Mouse (Mus musculus): Measurements from ENCODE around the gene Magi2. TPM values are rescaled to one million over a fixed set of nuclear protein-coding genes. Genes with fewer than 3 reads are reported as not detected.

Magi2 gene
- polyA plus RNA-seq, 1 experiment from 2014 or later = 22.7 TPM

DNA sequence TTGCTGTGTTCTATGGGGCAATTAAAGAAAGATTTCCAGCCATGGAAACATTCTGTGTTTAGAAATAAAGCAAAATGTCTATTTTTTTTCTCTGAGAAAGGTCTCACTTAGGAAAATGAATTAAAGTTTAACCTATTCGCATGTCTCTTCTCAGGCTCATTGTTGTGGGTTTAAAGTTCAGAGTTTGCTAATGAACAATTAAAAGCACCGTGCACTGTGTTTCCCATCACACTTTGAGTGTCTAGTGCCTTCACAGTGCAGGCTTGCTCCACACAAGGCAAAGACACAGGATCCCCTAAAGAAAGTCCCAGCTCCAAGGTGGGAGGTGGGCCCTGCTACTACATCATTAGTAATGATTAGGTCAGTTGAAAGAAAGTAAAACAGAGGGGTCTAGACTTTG, 602.5 kb downstream of the Magi2 start:
- no peaks in the 10 kb centered on the region for H3K36me3 ChIP-seq (ENCODE audit: control insufficient read depth, insufficient read depth, low read length)
- no peak overlapping the region for H3K9ac ChIP-seq (ENCODE audit: low read depth, low read length)
- WGBS = 76% methylated on average over 2 of the region's 2 CpGs
- no peaks in the 10 kb centered on the region for H3K4me1 ChIP-seq (ENCODE audit: control insufficient read depth, insufficient read depth, low read depth, low read length)
- H3K27ac ChIP-seq (ENCODE audit: low read depth, low read length) = no peak overlapping the region
- no peak for ATAC-seq
- no peak overlapping the region for H3K4me3 ChIP-seq (ENCODE audit: low read length)
- no peaks in the 10 kb centered on the region for H3K9me3 ChIP-seq (ENCODE audit: control insufficient read depth, low read length)
- no peaks in the 10 kb centered on the region for H3K27me3 ChIP-seq (replicated peaks; ENCODE audit: control insufficient read depth, insufficient read depth, low read length)
- H3K4me2 ChIP-seq (ENCODE audit: low read length) = no peak overlapping the region

DNA sequence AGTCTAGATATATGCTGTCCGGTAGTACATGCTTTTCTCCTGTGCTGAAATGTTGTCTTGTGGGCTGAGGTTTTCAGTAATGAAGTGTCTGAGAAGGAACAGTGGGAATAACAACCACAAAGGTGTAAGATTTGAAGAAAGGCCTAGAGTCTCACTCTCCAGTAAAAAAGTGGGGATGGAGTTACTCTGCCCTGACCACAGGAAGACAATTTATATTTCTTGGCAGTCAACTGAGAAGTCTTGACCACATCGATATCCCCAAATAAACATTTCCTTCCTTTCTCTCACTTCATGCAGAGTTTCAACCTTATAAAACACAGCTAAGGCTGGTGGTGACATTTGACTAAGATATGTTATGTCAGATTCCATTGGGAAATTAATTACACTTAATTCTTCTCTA, 636.0 kb downstream of the Magi2 start:
- H3K9me3 ChIP-seq (ENCODE audit: control insufficient read depth, low read length) = no peaks in the 10 kb centered on the region
- no peaks in the 10 kb centered on the region for H3K4me1 ChIP-seq (ENCODE audit: control insufficient read depth, insufficient read depth, low read depth, low read length)

DNA sequence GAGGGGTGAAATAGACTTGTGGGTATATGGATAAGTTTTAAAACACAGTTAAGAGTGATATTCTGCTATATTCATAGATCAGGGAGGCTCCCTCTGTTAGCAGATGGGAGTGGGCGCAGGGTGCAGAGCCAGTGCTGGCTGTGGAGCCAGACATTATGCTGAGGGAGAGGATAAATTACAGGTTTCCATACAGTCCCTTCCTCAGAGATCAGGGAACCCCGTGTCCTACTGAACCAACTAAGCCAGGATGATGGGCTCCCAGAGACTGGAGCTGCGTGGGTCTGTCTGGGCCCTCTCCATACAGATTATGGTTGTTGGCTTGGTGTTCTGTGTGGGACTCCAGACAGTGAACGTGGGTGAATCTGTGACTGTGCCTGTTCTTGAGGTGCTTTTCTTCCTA, 643.6 kb downstream of the Magi2 start:
- no peak overlapping the region for H3K27ac ChIP-seq (ENCODE audit: low read depth, low read length)
- no peak overlapping the region for H3K4me3 ChIP-seq (ENCODE audit: low read length)
- H3K9ac ChIP-seq (ENCODE audit: low read depth, low read length) = no peak overlapping the region
- H3K36me3 ChIP-seq (ENCODE audit: control insufficient read depth, insufficient read depth, low read length) = no peaks in the 10 kb centered on the region
- H3K27me3 ChIP-seq (replicated peaks; ENCODE audit: control insufficient read depth, insufficient read depth, low read length) = no peaks in the 10 kb centered on the region
- H3K4me2 ChIP-seq (ENCODE audit: low read length) = no peak overlapping the region
- no peaks in the 10 kb centered on the region for H3K4me1 ChIP-seq (ENCODE audit: control insufficient read depth, insufficient read depth, low read depth, low read length)
- no peaks in the 10 kb centered on the region for H3K9me3 ChIP-seq (ENCODE audit: control insufficient read depth, low read length)
- no peak for ATAC-seq
- WGBS = 89% methylated on average over 4 of the region's 4 CpGs

More for the DNA sequence above, 636.0 kb downstream of the Magi2 start:
- WGBS = 84% methylated on average over 2 of the region's 2 CpGs
- H3K4me3 ChIP-seq (ENCODE audit: low read length) = no peak overlapping the region
- no peaks in the 10 kb centered on the region for H3K27me3 ChIP-seq (replicated peaks; ENCODE audit: control insufficient read depth, insufficient read depth, low read length)
- H3K4me2 ChIP-seq (ENCODE audit: low read length) = no peak overlapping the region
- H3K36me3 ChIP-seq (ENCODE audit: control insufficient read depth, insufficient read depth, low read length) = no peaks in the 10 kb centered on the region
- H3K9ac ChIP-seq (ENCODE audit: low read depth, low read length) = no peak overlapping the region
- no peak for ATAC-seq
- H3K27ac ChIP-seq (ENCODE audit: low read depth, low read length) = no peak overlapping the region

DNA sequence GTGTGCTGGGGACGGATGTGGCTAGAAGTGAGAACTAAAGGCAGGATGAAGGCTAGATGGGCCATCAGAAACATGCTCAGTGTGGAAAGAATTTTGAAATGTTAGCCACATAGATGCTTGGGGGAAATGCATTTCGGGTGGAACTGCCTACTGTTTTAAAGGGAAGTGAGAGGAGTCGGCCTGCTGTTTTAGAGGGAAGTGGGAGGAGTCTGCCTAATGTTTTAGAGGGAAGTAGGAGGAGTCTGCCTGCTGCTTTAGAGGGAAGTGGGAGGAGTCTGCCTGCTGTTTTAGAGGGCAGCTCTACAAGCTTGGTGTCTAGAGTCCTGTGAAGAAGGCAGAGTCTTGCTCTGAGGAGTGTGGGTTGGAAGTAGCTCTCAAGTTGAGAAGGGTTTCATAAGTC, 664.9 kb downstream of the Magi2 start:
- Histone ChIP-seq H3K9me3 (ENCODE audit: control insufficient read depth, low read length) (no peaks in the 10 kb centered on the region), H3K27me3 (replicated peaks; ENCODE audit: control insufficient read depth, insufficient read depth, low read length) (no peaks in the 10 kb centered on the region), H3K36me3 (ENCODE audit: control insufficient read depth, insufficient read depth, low read length) (no peaks in the 10 kb centered on the region), H3K27ac (ENCODE audit: low read depth, low read length) (no peak overlapping the region), H3K4me2 (ENCODE audit: low read length) (no peak overlapping the region), H3K4me1 (ENCODE audit: control insufficient read depth, insufficient read depth, low read depth, low read length) (no peaks in the 10 kb centered on the region), H3K9ac (ENCODE audit: low read depth, low read length) (no peak overlapping the region), H3K4me3 (ENCODE audit: low read length) (no peak overlapping the region)
- no peak for ATAC-seq
- 86% methylated on average over 3 of the region's 3 CpGs for WGBS

DNA sequence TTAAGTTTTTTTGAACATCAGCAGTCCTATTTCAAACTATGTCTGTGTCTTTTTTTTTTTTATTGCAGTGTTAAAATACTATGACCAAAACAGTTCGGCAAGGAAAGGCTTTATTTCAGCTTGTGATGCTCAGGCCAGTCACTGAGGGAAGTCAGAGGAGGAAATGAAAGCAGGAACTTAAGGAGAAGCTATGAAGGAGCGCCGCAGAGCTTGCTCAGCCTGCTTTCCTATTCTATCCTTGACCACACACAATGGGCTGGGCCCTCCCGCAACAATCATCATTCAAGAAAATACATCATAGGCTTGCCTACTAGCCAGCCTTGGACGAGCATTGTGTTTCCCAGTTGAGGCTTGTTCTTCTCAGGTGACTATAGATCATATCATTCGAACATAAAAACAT, 669.1 kb downstream of the Magi2 start:
- Histone ChIP-seq H3K4me3 (ENCODE audit: low read length) (no peak overlapping the region), H3K4me2 (ENCODE audit: low read length) (no peak overlapping the region), H3K9ac (ENCODE audit: low read depth, low read length) (no peak overlapping the region), H3K36me3 (ENCODE audit: control insufficient read depth, insufficient read depth, low read length) (no peaks in the 10 kb centered on the region), H3K27me3 (replicated peaks; ENCODE audit: control insufficient read depth, insufficient read depth, low read length) (no peaks in the 10 kb centered on the region), H3K9me3 (ENCODE audit: control insufficient read depth, low read length) (no peaks in the 10 kb centered on the region), H3K27ac (ENCODE audit: low read depth, low read length) (no peak overlapping the region), H3K4me1 (ENCODE audit: control insufficient read depth, insufficient read depth, low read depth, low read length) (no peaks in the 10 kb centered on the region)
- 86% methylated on average over 6 of the region's 6 CpGs for WGBS
- no peak for ATAC-seq

DNA sequence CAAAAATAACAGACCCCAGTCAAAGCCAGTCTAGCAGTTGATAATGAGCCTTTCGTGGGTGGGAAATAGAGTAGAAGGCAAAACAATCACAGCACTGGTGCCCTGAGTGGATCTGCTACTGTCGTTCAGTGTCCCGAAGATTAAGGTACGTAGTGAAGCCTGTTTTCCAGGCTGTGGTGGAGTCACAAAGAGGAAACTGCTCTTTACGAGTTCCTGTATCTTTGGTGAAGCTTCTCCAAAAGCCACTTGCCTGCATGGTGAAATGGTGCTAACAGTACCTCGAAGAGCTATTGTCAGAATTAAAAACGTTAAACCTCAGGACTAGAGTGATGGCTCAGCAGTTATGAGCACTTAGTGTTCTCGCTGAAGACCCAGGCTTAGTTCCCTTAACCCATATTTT, 674.8 kb downstream of the Magi2 start:
- WGBS = 81% methylated on average over 8 of the region's 8 CpGs
- Histone ChIP-seq H3K36me3 (ENCODE audit: control insufficient read depth, insufficient read depth, low read length) (no peaks in the 10 kb centered on the region), H3K4me3 (ENCODE audit: low read length) (no peak overlapping the region), H3K27me3 (replicated peaks; ENCODE audit: control insufficient read depth, insufficient read depth, low read length) (no peaks in the 10 kb centered on the region), H3K9me3 (ENCODE audit: control insufficient read depth, low read length) (no peaks in the 10 kb centered on the region), H3K4me1 (ENCODE audit: control insufficient read depth, insufficient read depth, low read depth, low read length) (no peaks in the 10 kb centered on the region), H3K27ac (ENCODE audit: low read depth, low read length) (no peak overlapping the region), H3K9ac (ENCODE audit: low read depth, low read length) (no peak overlapping the region), H3K4me2 (ENCODE audit: low read length) (no peak overlapping the region)
- no peak for ATAC-seq

DNA sequence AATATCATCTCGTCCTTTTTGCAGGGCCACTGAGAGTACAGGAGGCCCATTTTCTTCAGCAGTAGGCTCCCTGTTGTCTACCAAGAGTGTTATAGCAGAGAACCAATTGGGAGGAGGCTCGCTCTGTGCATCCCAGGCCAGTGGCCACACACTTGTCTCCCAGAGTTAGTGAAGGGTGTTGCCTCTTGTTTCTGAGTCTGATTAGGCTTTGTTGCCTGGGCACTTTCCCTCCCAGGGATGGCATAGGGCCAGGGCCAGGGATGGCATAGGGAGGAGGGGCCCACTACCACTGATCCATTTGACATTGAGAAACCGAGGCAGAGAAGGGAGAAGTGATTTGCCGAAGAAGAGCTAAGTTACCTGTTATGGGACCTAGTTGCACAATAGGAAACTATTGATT, 679.8 kb downstream of the Magi2 start:
- WGBS = 69% methylated on average over 4 of the region's 4 CpGs
- ATAC-seq = no peak
- no peak overlapping the region for H3K4me2 ChIP-seq (ENCODE audit: low read length)
- no peaks in the 10 kb centered on the region; the same call in 1 of the 2 replicates for H3K4me1 ChIP-seq (ENCODE audit: control insufficient read depth, insufficient read depth, low read depth, low read length)
- no peak overlapping the region for H3K27ac ChIP-seq (ENCODE audit: low read depth, low read length)
- no peaks in the 10 kb centered on the region for H3K9me3 ChIP-seq (ENCODE audit: control insufficient read depth, low read length)
- no peak overlapping the region for H3K4me3 ChIP-seq (ENCODE audit: low read length)
- H3K36me3 ChIP-seq (ENCODE audit: control insufficient read depth, insufficient read depth, low read length) = no peaks in the 10 kb centered on the region
- H3K27me3 ChIP-seq (replicated peaks; ENCODE audit: control insufficient read depth, insufficient read depth, low read length) = no peaks in the 10 kb centered on the region
- H3K9ac ChIP-seq (ENCODE audit: low read depth, low read length) = no peak overlapping the region

DNA sequence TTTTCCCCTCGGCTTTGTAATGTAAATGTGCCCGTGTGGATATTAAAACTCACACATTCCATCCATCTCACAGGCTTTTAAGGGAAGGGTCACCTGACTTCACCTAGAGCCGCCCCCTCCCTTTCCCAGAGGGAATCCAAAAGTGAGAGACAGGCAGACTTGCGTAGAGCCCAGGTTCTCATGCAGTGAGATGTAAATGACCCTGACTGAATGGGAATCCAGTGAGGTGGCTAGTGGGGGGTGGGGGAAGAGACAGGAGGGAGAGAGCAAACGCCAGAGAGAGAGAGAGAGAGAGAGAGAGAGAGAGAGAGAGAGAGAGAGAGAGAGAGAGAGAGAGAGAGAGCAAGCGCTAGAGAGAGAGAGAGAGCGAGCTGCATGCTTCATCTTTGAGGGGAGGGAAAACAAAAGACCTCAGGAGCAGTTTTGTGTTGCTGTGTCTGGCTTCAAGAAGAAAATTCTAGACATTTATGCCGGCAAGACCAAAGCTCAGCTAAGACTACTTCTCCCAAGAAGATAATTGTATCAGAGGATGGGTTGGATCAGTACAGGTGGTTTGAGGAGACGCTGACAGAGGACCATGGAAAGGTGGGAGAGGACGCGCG, 680.6 kb downstream of the Magi2 start:
- peak; percentile 79 for ATAC-seq
- WGBS = under 1% methylated on average over 12 of the region's 12 CpGs
- no peaks in the 10 kb centered on the region for H3K36me3 ChIP-seq (ENCODE audit: control insufficient read depth, insufficient read depth, low read length)
- no peaks in the 10 kb centered on the region for H3K9me3 ChIP-seq (ENCODE audit: control insufficient read depth, low read length)
- H3K27ac ChIP-seq (ENCODE audit: low read depth, low read length) = peak overlapping the region; percentile 65
- H3K4me3 ChIP-seq (ENCODE audit: low read length) = peak overlapping the region; percentile 55
- no peaks in the 10 kb centered on the region; the same call in 1 of the 2 replicates for H3K4me1 ChIP-seq (ENCODE audit: control insufficient read depth, insufficient read depth, low read depth, low read length)
- H3K4me2 ChIP-seq (ENCODE audit: low read length) = peak overlapping the region; percentile 56
- no peaks in the 10 kb centered on the region for H3K27me3 ChIP-seq (replicated peaks; ENCODE audit: control insufficient read depth, insufficient read depth, low read length)
- H3K9ac ChIP-seq (ENCODE audit: low read depth, low read length) = peak overlapping the region; percentile 76

DNA sequence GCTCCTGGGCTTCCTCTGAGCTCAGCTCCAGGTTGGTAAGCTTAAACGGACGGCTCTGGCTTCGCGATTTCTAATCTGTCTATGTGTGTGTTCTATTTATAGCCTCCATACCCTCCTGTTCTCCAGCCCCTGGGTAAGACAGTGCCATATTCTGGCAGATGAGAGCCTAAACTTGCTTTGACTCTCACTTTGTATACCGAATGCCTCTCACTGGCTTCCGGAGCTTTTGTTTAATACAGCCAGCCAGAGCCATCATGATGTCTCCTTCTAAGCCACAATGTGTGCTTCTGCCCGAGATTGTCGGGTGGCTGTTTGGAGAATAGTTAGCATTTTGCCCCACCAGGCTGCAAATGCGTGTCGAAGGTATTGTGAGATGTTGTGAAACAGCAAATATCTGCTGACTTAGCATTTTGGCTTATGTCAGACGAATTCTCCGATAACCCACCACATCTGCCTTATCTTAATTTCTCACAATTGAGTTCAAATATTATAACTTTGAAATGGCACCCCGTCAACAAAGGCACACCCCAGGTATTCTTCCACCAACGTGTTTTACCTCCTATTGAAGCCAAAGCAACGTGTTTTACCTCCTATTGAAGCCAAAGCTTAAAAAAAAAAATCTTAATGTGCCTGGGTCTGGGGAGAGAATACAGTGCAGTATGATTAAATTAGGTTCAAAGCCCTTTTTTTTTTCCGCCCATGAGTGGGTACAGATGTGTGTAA, 681.3 kb downstream of the Magi2 start:
- H3K4me3 ChIP-seq (ENCODE audit: low read length) = peak overlapping the region; percentile 55
- no peaks in the 10 kb centered on the region for H3K9me3 ChIP-seq (ENCODE audit: control insufficient read depth, low read length)
- H3K36me3 ChIP-seq (ENCODE audit: control insufficient read depth, insufficient read depth, low read length) = no peaks in the 10 kb centered on the region
- peak overlapping the region; percentile 56 for H3K4me2 ChIP-seq (ENCODE audit: low read length)
- H3K9ac ChIP-seq (ENCODE audit: low read depth, low read length) = peak overlapping the region; percentile 76
- WGBS = 3% methylated on average over 16 of the region's 16 CpGs
- H3K27me3 ChIP-seq (replicated peaks; ENCODE audit: control insufficient read depth, insufficient read depth, low read length) = no peaks in the 10 kb centered on the region
- ATAC-seq = no peak; the same call in 1 of the 2 replicates
- H3K4me1 ChIP-seq (ENCODE audit: control insufficient read depth, insufficient read depth, low read depth, low read length) = no peaks in the 10 kb centered on the region; the same call in 1 of the 2 replicates
- peak overlapping the region; percentile 65 for H3K27ac ChIP-seq (ENCODE audit: low read depth, low read length)

Measured in hindbrain, embryonic 16.5 days (tissue).